Mouse (Mus musculus): ENCODE measurements around the gene Kif3c. TPM values are rescaled to one million over a fixed set of nuclear protein-coding genes. Genes with fewer than 3 reads are reported as not detected.

The Kif3c gene
- polyA plus RNA-seq, 1 experiment from 2014 or later, result 3.5 TPM

Other genes starting within 250 kb of the Kif3c start
- gene Rab10, start 55.2 kb upstream of the Kif3c start, polyA plus RNA-seq (2014; fragmentation: Nextera tagmentation; extraction: Ambion mirVana), result 70.9 and 71.1 TPM in 2 replicates
- gene Asxl2, start 61.7 kb downstream of the Kif3c start, polyA plus RNA-seq (2014; fragmentation: Nextera tagmentation; extraction: Ambion mirVana), result 21.4 and 23.4 TPM in 2 replicates
- 25.4 and 27.0 TPM in 2 replicates for gene Dtnb, start 207.2 kb downstream of the Kif3c start, polyA plus RNA-seq (2014; fragmentation: Nextera tagmentation; extraction: Ambion mirVana)